Mouse (Mus musculus) spleen, embryonic (tissue): ENCODE measurements around the gene Cdk6.

ENCODE experiments used
- CTCF ChIA-PET: fragments of 350-600 bp; sonication (Branson Sonifier 250); formaldehyde crosslinking; loops from one replicate; lab custom pipeline; 2022; lab: Charles Lee

Gene Cdk6

GRCm38 (mm10) chr5:3483054-3483722 lies 141.9 kb downstream of the Cdk6 start:
- CTCF ChIA-PET = no interaction called here

- CTCF ChIA-PET = no interaction called here
Observed at GRCm38 (mm10) chr5:3486579-3487282, 145.4 kb downstream of the Cdk6 start.

- CTCF ChIA-PET = interaction anchor here (0.6 kb wide), 1 partner anchor 23 kb away, joined by 19 read pairs; no protein-coding TSS in a partner anchor
Observed at GRCm38 (mm10) chr5:3488146-3488774, 147.0 kb downstream of the Cdk6 start.

- CTCF ChIA-PET = no interaction called here
Observed at GRCm38 (mm10) chr5:3490358-3490757, 149.1 kb downstream of the Cdk6 start.

- CTCF ChIA-PET = no interaction called here
Observed at GRCm38 (mm10) chr5:3491084-3491483, 149.8 kb downstream of the Cdk6 start.

GRCm38 (mm10) chr5:3491883-3492282 lies 150.6 kb downstream of the Cdk6 start:
- CTCF ChIA-PET = no interaction called here

GRCm38 (mm10) chr5:3492776-3493636 lies 151.7 kb downstream of the Cdk6 start:
- CTCF ChIA-PET = no interaction called here

GRCm38 (mm10) chr5:3493968-3494367 lies 152.7 kb downstream of the Cdk6 start:
- CTCF ChIA-PET = no interaction called here

GRCm38 (mm10) chr5:3494452-3495187 lies 153.3 kb downstream of the Cdk6 start:
- CTCF ChIA-PET = no interaction called here

GRCm38 (mm10) chr5:3497505-3497925 lies 156.2 kb downstream of the Cdk6 start:
- CTCF ChIA-PET = interaction anchor here (0.5 kb wide), 1 partner anchor 393 kb away, joined by 4 read pairs; no protein-coding TSS in a partner anchor

GRCm38 (mm10) chr5:3500298-3500697 lies 159.0 kb downstream of the Cdk6 start:
- CTCF ChIA-PET = no interaction called here

GRCm38 (mm10) chr5:3500957-3501563 lies 159.8 kb downstream of the Cdk6 start:
- CTCF ChIA-PET = no interaction called here

- CTCF ChIA-PET = no interaction called here
Observed at GRCm38 (mm10) chr5:3501564-3502001, 160.3 kb downstream of the Cdk6 start.

GRCm38 (mm10) chr5:3502610-3503350 lies 161.5 kb downstream of the Cdk6 start:
- CTCF ChIA-PET = interaction anchor here (0.6 kb wide), 1 partner anchor 303 kb away, joined by 4 read pairs; no protein-coding TSS in a partner anchor

- CTCF ChIA-PET = no interaction called here
Observed at GRCm38 (mm10) chr5:3503373-3503772, 162.1 kb downstream of the Cdk6 start.

GRCm38 (mm10) chr5:3503836-3504323 lies 162.6 kb downstream of the Cdk6 start:
- CTCF ChIA-PET = no interaction called here

GRCm38 (mm10) chr5:3504453-3504852 lies 163.2 kb downstream of the Cdk6 start:
- CTCF ChIA-PET = no interaction called here

- CTCF ChIA-PET = no interaction called here
Observed at GRCm38 (mm10) chr5:3505553-3505952, 164.3 kb downstream of the Cdk6 start.
